Mouse (Mus musculus) megakaryocyte, embryonic 14.5 days (primary cell): ENCODE measurements at regions not wholly inside any gene's neighbourhood (a gene's known extent, or its start where the extent isn't known, plus 50 kb on each side); places are given as distances from the start of the nearest gene placed in this dataset.

Experiments
- FLI1 ChIP-seq: IDR thresholded peaks from 2 replicates; pipeline ENCODE4 v1.6.1; 2012; ENCODE audit warnings: low read length, inconsistent platforms, mixed read lengths
- GATA1 ChIP-seq: IDR thresholded peaks from 3 replicates; pipeline ENCODE4 v1.6.1; 2012; ENCODE audit warnings: mixed read lengths, low read length, inconsistent platforms, borderline replicate concordance

DNA sequence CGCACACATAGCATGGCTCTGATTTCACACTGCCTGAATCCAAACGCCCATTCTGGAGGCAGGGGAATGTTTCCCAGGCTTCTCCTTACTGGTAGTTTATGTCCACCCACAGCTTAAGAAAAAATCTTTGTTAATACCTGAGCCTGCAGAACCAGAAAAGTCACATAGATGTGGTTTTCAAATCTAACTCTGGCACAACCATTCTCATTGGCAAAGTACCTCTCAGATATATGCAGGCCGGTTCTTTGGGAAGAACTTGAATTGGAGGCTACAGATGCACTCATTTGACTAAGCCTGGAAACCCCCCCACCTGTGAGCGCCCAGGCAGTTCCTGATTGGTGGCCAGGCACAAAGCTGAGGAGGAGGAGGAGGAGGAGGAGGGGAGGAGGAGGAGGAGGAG lies 179.8 kb upstream of the Arid2 start:
- TF ChIP-seq GATA1, result no peak
- TF ChIP-seq FLI1, result no peak
